ENCODE assay signal across 24 mouse cellular contexts in the genomic region with DNA sequence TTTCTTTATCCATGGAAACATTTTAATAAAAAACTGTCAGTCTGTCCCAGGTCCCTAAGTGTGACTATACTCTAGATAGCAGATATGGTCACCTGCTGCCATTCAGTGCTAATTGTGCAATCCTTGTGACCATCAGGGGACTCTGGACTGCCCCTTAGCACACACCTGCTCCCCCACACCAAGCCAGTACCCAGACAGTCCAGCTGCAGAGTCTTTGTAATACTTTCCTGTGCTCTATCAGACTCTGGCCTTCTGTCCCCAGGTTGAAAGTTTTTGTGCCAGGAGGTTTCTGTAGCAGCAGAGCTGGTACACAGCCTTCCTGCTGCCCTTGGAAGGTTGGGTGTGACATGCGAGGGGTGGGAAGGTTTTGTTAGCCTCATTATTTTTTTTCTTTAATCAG.
DNase-seq lines count a peak whose midpoint lies in the region; ATAC-seq and TF ChIP-seq lines count a peak whose summit lies in the region.
"Had no signal": no experiment of that assay in that cellular context is flagged by ENCODE, and none has a peak within 500 bp of the region (broad histone marks: within the 10 kb centered on the region; RNA-seq: fewer than 3 reads in every experiment).

No protein-coding gene starts in this region.

- H3K4me2 ChIP-seq in heart, postnatal 0 days (ENCODE audit: low read depth, low read length), result no peak overlapping the region
- no peak overlapping the region for H3K4me2 ChIP-seq in heart, embryonic 11.5 days
- H3K4me2 ChIP-seq in liver, embryonic 16.5 days (ENCODE audit: low read depth, low read length), result no peak overlapping the region
- H3K4me2 ChIP-seq in hindbrain, embryonic 16.5 days (ENCODE audit: low read length), result no peak overlapping the region
- H3K4me2 ChIP-seq: heart, embryonic 15.5 days; limb, embryonic 15.5 days; midbrain, embryonic 12.5 days; neural tube, embryonic 15.5 days had no signal

- DNase-seq in gastrocnemius, adult 18-20 months (ENCODE audit: low spot score), result peak; percentile 40
- DNase-seq in gastrocnemius, adult 8-10 months (ENCODE audit: low spot score in 2 of 2), result no peak
- DNase-seq in heart, postnatal 0 days (ENCODE audit: low spot score), result no peak
- peak; percentile 16 for DNase-seq in A20 (ENCODE audit: low read depth, low spot score)
- DNase-seq in kidney, adult 9 months, result no peak
- DNase-seq: cerebellum, adult 2 months; cerebellum, postnatal 36 days; kidney, adult 18-20 months; kidney, postnatal 10 days; left cerebral cortex, postnatal 4 days; right cerebral cortex, adult 18-20 months; right cerebral cortex, postnatal 4 days; thymus, postnatal 25 days had no signal

- no peak for ATAC-seq in heart, postnatal 0 days (ENCODE audit: insufficient read depth, low read depth)
- no peak for ATAC-seq in heart, embryonic 11.5 days (replicated peaks; ENCODE audit: insufficient number of reproducible peaks, low FRiP score, low TSS enrichment)
- ATAC-seq in liver, embryonic 16.5 days (ENCODE audit: low read depth), result peak; percentile 94
- ATAC-seq in hindbrain, embryonic 16.5 days, result no peak
- ATAC-seq: CD4-positive, CD25-positive, alpha-beta regulatory T cell, adult 4 months; forebrain, embryonic 16.5 days; hindbrain, postnatal 0 days had no signal

- H3K4me3 ChIP-seq in heart, postnatal 0 days (ENCODE audit: low read depth, low read length), result no peak overlapping the region
- no peak overlapping the region for H3K4me3 ChIP-seq in heart, embryonic 11.5 days (ENCODE audit: low read depth, low read length)
- no peak overlapping the region for H3K4me3 ChIP-seq in liver, embryonic 16.5 days (ENCODE audit: low read depth, low read length)
- H3K4me3 ChIP-seq in hindbrain, embryonic 16.5 days (ENCODE audit: low read length), result no peak overlapping the region
- H3K4me3 ChIP-seq: heart, embryonic 15.5 days; hindbrain, embryonic 10.5 days; limb, embryonic 15.5 days; midbrain, embryonic 12.5 days; neural tube, embryonic 15.5 days had no signal

- no peaks in the 10 kb centered on the region for H3K27me3 ChIP-seq in heart, postnatal 0 days (ENCODE audit: control insufficient read depth, insufficient read depth, low read length)
- H3K27me3 ChIP-seq in heart, embryonic 11.5 days (ENCODE audit: control insufficient read depth, insufficient read depth, low read length), result no peaks in the 10 kb centered on the region
- no peaks in the 10 kb centered on the region for H3K27me3 ChIP-seq in liver, embryonic 16.5 days (ENCODE audit: control insufficient read depth, insufficient read depth, low read depth, low read length)
- no peaks in the 10 kb centered on the region for H3K27me3 ChIP-seq in hindbrain, embryonic 16.5 days (replicated peaks; ENCODE audit: control insufficient read depth, insufficient read depth, low read length)
- H3K27me3 ChIP-seq: heart, embryonic 15.5 days; limb, embryonic 15.5 days; midbrain, embryonic 12.5 days; neural tube, embryonic 15.5 days had no signal

- no peak for TF ChIP-seq EP300 in heart, postnatal 0 days (IDR thresholded peaks at IDR 0.05; ENCODE audit: low read depth)

- no peak overlapping the region for H3K9ac ChIP-seq in heart, postnatal 0 days (replicated peaks; ENCODE audit: low read depth, low read length)
- no peak overlapping the region for H3K9ac ChIP-seq in heart, embryonic 11.5 days (ENCODE audit: low read depth, low read length)
- H3K9ac ChIP-seq in liver, embryonic 16.5 days (ENCODE audit: low read depth, low read length), result no peak overlapping the region
- no peak overlapping the region for H3K9ac ChIP-seq in hindbrain, embryonic 16.5 days (ENCODE audit: low read depth, low read length)
- H3K9ac ChIP-seq: heart, embryonic 15.5 days; limb, embryonic 15.5 days; midbrain, embryonic 12.5 days; neural tube, embryonic 15.5 days had no signal

- peaks cover 14% of the 10 kb centered on the region for H3K4me1 ChIP-seq in heart, postnatal 0 days (ENCODE audit: control insufficient read depth, insufficient read depth)
- H3K4me1 ChIP-seq in heart, embryonic 11.5 days (ENCODE audit: control insufficient read depth, insufficient read depth, low read length), result peaks cover 11% of the 10 kb centered on the region
- no peaks in the 10 kb centered on the region for H3K4me1 ChIP-seq in liver, embryonic 16.5 days (ENCODE audit: control insufficient read depth, low read depth, low read length)
- H3K4me1 ChIP-seq in hindbrain, embryonic 16.5 days (ENCODE audit: control insufficient read depth, insufficient read depth, low read depth, low read length), result no peaks in the 10 kb centered on the region; the same call in 1 of the 2 replicates
- H3K4me1 ChIP-seq: limb, embryonic 15.5 days; neural tube, embryonic 15.5 days had no signal

- H3K36me3 ChIP-seq in heart, postnatal 0 days (replicated peaks; ENCODE audit: control insufficient read depth, insufficient read depth, low read length), result no peaks in the 10 kb centered on the region
- no peaks in the 10 kb centered on the region for H3K36me3 ChIP-seq in heart, embryonic 11.5 days (ENCODE audit: control insufficient read depth, insufficient read depth, low read length)
- H3K36me3 ChIP-seq in liver, embryonic 16.5 days (ENCODE audit: control insufficient read depth, insufficient read depth), result no peaks in the 10 kb centered on the region
- H3K36me3 ChIP-seq in hindbrain, embryonic 16.5 days (ENCODE audit: control insufficient read depth, insufficient read depth, low read length), result no peaks in the 10 kb centered on the region
- H3K36me3 ChIP-seq: heart, embryonic 15.5 days; hindbrain, embryonic 10.5 days; limb, embryonic 15.5 days; midbrain, embryonic 12.5 days; neural tube, embryonic 15.5 days had no signal

- peak overlapping the region; percentile 53; the same call in 1 of the 2 replicates for H3K27ac ChIP-seq in heart, postnatal 0 days (ENCODE audit: low read depth)
- H3K27ac ChIP-seq in heart, embryonic 11.5 days (ENCODE audit: low read depth, low read length), result no peak overlapping the region
- no peak overlapping the region for H3K27ac ChIP-seq in liver, embryonic 16.5 days (ENCODE audit: low read length)
- H3K27ac ChIP-seq in hindbrain, embryonic 16.5 days (ENCODE audit: low read depth, low read length), result no peak overlapping the region
- H3K27ac ChIP-seq: heart, embryonic 15.5 days; hindbrain, embryonic 10.5 days; hindbrain, postnatal 0 days; limb, embryonic 15.5 days; midbrain, embryonic 12.5 days; neural tube, embryonic 15.5 days had no signal

- WGBS in heart, postnatal 0 days, result 67% methylated on average over 1 of the region's 1 CpGs
- WGBS in heart, embryonic 11.5 days (ENCODE audit: insufficient replicate concordance), result 79% methylated on average over 1 of the region's 1 CpGs
- 37% methylated on average over 1 of the region's 1 CpGs for WGBS in liver, embryonic 16.5 days (ENCODE audit: insufficient replicate concordance)
- WGBS in hindbrain, embryonic 16.5 days, result 93% methylated on average over 1 of the region's 1 CpGs

- no peak for TF ChIP-seq CTCF in heart, postnatal 0 days (IDR thresholded peaks at IDR 0.05; ENCODE audit: low read depth)

- H3K9me3 ChIP-seq in heart, postnatal 0 days (replicated peaks; ENCODE audit: control insufficient read depth, low read length), result no peaks in the 10 kb centered on the region
- H3K9me3 ChIP-seq in heart, embryonic 11.5 days (replicated peaks; ENCODE audit: control insufficient read depth, low read length), result no peaks in the 10 kb centered on the region
- no peaks in the 10 kb centered on the region for H3K9me3 ChIP-seq in liver, embryonic 16.5 days (replicated peaks; ENCODE audit: control insufficient read depth, low read length)
- H3K9me3 ChIP-seq in hindbrain, embryonic 16.5 days (ENCODE audit: control insufficient read depth, low read length), result no peaks in the 10 kb centered on the region
- H3K9me3 ChIP-seq: heart, embryonic 15.5 days; hindbrain, embryonic 10.5 days; limb, embryonic 15.5 days; midbrain, embryonic 12.5 days; neural tube, embryonic 15.5 days had no signal

Comparison
In these comparisons a context has a peak if more than half of its experiments do, and no peak if none do; other contexts are left out.
1. DNase-seq: peak in gastrocnemius, adult 18-20 months (single experiment) and A20 (single experiment); none in gastrocnemius, adult 8-10 months (0 of 2), heart, postnatal 0 days (single experiment) and kidney, adult 9 months (single experiment).